Mouse (Mus musculus) stomach, postnatal 0 days (tissue): ENCODE data around the gene Prkce.

Experiments
- CTCF ChIP-seq: IDR thresholded peaks from 2 replicates; pipeline ENCODE4 v1.5.1; 2016; ENCODE audit warnings: antibody characterized with exemption, low read depth, mild to moderate bottlenecking, moderate library complexity
- EP300 ChIP-seq: optimal IDR thresholded peaks from 2 replicates; pipeline ENCODE3; 2016; ENCODE audit warnings: antibody characterized with exemption

GRCm38 (mm10) chr17:86382885-86383284, 215.3 kb downstream of the Prkce start:
- no peak for TF ChIP-seq CTCF
- no peak for TF ChIP-seq EP300
